Mouse (Mus musculus): Measurements from ENCODE around the gene Fam83d. TPM values are rescaled to one million over a fixed set of nuclear protein-coding genes. Genes with fewer than 3 reads are reported as not detected.
A peak's percentile ranks its signal among the peaks of the same experiment; 100 is the strongest.

The Fam83d gene
- polyA plus RNA-seq, 1 experiment from 2014 or later, result 47.5 TPM

- Histone ChIP-seq H3K4me2 (no peak overlapping the region), H3K9me3 (no peaks in the 10 kb centered on the region), H3K27me3 (no peaks in the 10 kb centered on the region), H3K4me3 (no peak overlapping the region), H3K36me3 (peaks cover 44% of the 10 kb centered on the region), H3K9ac (0 out of 2 replicates have a peak overlapping the region, but pooled peaks have one; percentile 36), H3K4me1 (peaks cover 22% of the 10 kb centered on the region), H3K27ac (peak overlapping the region; percentile 48; the same call in 1 of the 2 replicates)
- ATAC-seq (ENCODE audit: insufficient number of reproducible peaks, insufficient read depth, low FRiP score, low TSS enrichment, low read depth), result no peak
- WGBS, result 70% methylated on average over 7 of the region's 7 CpGs
These were observed 10.5 kb downstream of the Fam83d start for GRCm38 (mm10) chr2:158778349-158778748.

GRCm38 (mm10) chr2:158781126-158781525 lies 13.2 kb downstream of the Fam83d start:
- no peaks in the 10 kb centered on the region for H3K9me3 ChIP-seq
- no peak overlapping the region for H3K27ac ChIP-seq
- no peak overlapping the region for H3K4me3 ChIP-seq
- ATAC-seq (ENCODE audit: insufficient number of reproducible peaks, insufficient read depth, low FRiP score, low TSS enrichment, low read depth), result no peak
- H3K4me2 ChIP-seq, result no peak overlapping the region
- H3K36me3 ChIP-seq, result peaks cover 64% of the 10 kb centered on the region
- H3K4me1 ChIP-seq, result peaks cover 22% of the 10 kb centered on the region
- no peaks in the 10 kb centered on the region for H3K27me3 ChIP-seq
- WGBS, result 94% methylated on average over 7 of the region's 7 CpGs
- H3K9ac ChIP-seq, result no peak overlapping the region

GRCm38 (mm10) chr2:158786927-158787795 lies 19.3 kb downstream of the Fam83d start:
- H3K9ac ChIP-seq, result no peak overlapping the region
- WGBS, result 86% methylated on average over 14 of the region's 14 CpGs
- no peaks in the 10 kb centered on the region for H3K27me3 ChIP-seq
- H3K4me3 ChIP-seq, result no peak overlapping the region
- H3K36me3 ChIP-seq, result peaks cover 45% of the 10 kb centered on the region
- no peaks in the 10 kb centered on the region for H3K4me1 ChIP-seq
- no peak for ATAC-seq (ENCODE audit: insufficient number of reproducible peaks, insufficient read depth, low FRiP score, low TSS enrichment, low read depth)
- no peaks in the 10 kb centered on the region for H3K9me3 ChIP-seq
- H3K4me2 ChIP-seq, result no peak overlapping the region
- no peak overlapping the region for H3K27ac ChIP-seq

GRCm38 (mm10) chr2:158794494-158795004 lies 26.7 kb downstream of the Fam83d start, which contains the start of gene Dhx35:
Gene Dhx35, plus strand, starts transcription at chr2:158794807.
- H3K4me3 ChIP-seq, result peak within 1 kb of the TSS; percentile 80
- peak within 1 kb of the TSS; percentile 77 for H3K9ac ChIP-seq
- H3K27ac ChIP-seq, result peak within 1 kb of the TSS; percentile 83
- H3K4me2 ChIP-seq, result peak within 1 kb of the TSS; percentile 84
- WGBS, result under 1% methylated on average over 33 of the region's 33 CpGs
- H3K4me1 ChIP-seq, result peaks cover 11% of the 10 kb centered on the region
- ATAC-seq (ENCODE audit: insufficient number of reproducible peaks, insufficient read depth, low FRiP score, low TSS enrichment, low read depth), result peak; percentile 98
- peaks cover under 1% of the 10 kb centered on the region; the same call in 1 of the 2 replicates for H3K36me3 ChIP-seq
- H3K9me3 ChIP-seq, result no peaks in the 10 kb centered on the region
- H3K27me3 ChIP-seq, result no peaks in the 10 kb centered on the region

GRCm38 (mm10) chr2:158795043-158795442 lies 27.1 kb downstream of the Fam83d start:
- H3K4me1 ChIP-seq, result peaks cover 11% of the 10 kb centered on the region
- no peaks in the 10 kb centered on the region for H3K9me3 ChIP-seq
- H3K4me2 ChIP-seq, result peak overlapping the region; percentile 84
- peak overlapping the region; percentile 77 for H3K9ac ChIP-seq
- H3K27me3 ChIP-seq, result no peaks in the 10 kb centered on the region
- 10% methylated on average over 15 of the region's 15 CpGs for WGBS
- H3K36me3 ChIP-seq, result peaks cover 6% of the 10 kb centered on the region
- H3K27ac ChIP-seq, result peak overlapping the region; percentile 83
- no peak; the same call in 1 of the 2 replicates for ATAC-seq (ENCODE audit: insufficient number of reproducible peaks, insufficient read depth, low FRiP score, low TSS enrichment, low read depth)
- H3K4me3 ChIP-seq, result peak overlapping the region; percentile 80

- no peak overlapping the region for H3K4me2 ChIP-seq
- no peak overlapping the region for H3K4me3 ChIP-seq
- WGBS, result 78% methylated on average over 2 of the region's 2 CpGs
- no peaks in the 10 kb centered on the region for H3K9me3 ChIP-seq
- no peaks in the 10 kb centered on the region for H3K27me3 ChIP-seq
- H3K36me3 ChIP-seq, result peaks cover 14% of the 10 kb centered on the region
- H3K9ac ChIP-seq, result no peak overlapping the region
- H3K4me1 ChIP-seq, result peaks cover 11% of the 10 kb centered on the region
- ATAC-seq (ENCODE audit: insufficient number of reproducible peaks, insufficient read depth, low FRiP score, low TSS enrichment, low read depth), result no peak
- no peak overlapping the region for H3K27ac ChIP-seq
These were observed 28.0 kb downstream of the Fam83d start for GRCm38 (mm10) chr2:158795875-158796274.

- WGBS, result 42% methylated on average over 4 of the region's 4 CpGs
- Histone ChIP-seq H3K36me3 (peaks cover 42% of the 10 kb centered on the region), H3K4me1 (peaks cover 6% of the 10 kb centered on the region; the same call in 1 of the 2 replicates), H3K4me2 (no peak overlapping the region), H3K9ac (no peak overlapping the region), H3K27ac (peak overlapping the region; percentile 45; the same call in 1 of the 2 replicates), H3K4me3 (no peak overlapping the region), H3K9me3 (no peaks in the 10 kb centered on the region), H3K27me3 (no peaks in the 10 kb centered on the region)
- ATAC-seq (ENCODE audit: insufficient number of reproducible peaks, insufficient read depth, low FRiP score, low TSS enrichment, low read depth), result no peak
These were observed 31.4 kb downstream of the Fam83d start for GRCm38 (mm10) chr2:158799328-158799727.

- no peak overlapping the region for H3K4me3 ChIP-seq
- no peak overlapping the region for H3K9ac ChIP-seq
- no peaks in the 10 kb centered on the region for H3K9me3 ChIP-seq
- H3K4me2 ChIP-seq, result no peak overlapping the region
- H3K27me3 ChIP-seq, result no peaks in the 10 kb centered on the region
- H3K4me1 ChIP-seq, result no peaks in the 10 kb centered on the region; the same call in 1 of the 2 replicates
- 92% methylated on average over 8 of the region's 8 CpGs for WGBS
- peaks cover 48% of the 10 kb centered on the region for H3K36me3 ChIP-seq
- no peak overlapping the region for H3K27ac ChIP-seq
- no peak for ATAC-seq (ENCODE audit: insufficient number of reproducible peaks, insufficient read depth, low FRiP score, low TSS enrichment, low read depth)
These were observed 32.9 kb downstream of the Fam83d start for GRCm38 (mm10) chr2:158800788-158801187.

GRCm38 (mm10) chr2:158803575-158803974 lies 35.7 kb downstream of the Fam83d start:
- no peak overlapping the region for H3K9ac ChIP-seq
- H3K4me1 ChIP-seq, result no peaks in the 10 kb centered on the region
- no peak overlapping the region for H3K27ac ChIP-seq
- H3K27me3 ChIP-seq, result no peaks in the 10 kb centered on the region
- no peak overlapping the region for H3K4me3 ChIP-seq
- 89% methylated on average over 8 of the region's 8 CpGs for whole genome bisulfite sequencing
- peaks cover 58% of the 10 kb centered on the region for H3K36me3 ChIP-seq
- no peaks in the 10 kb centered on the region for H3K9me3 ChIP-seq
- ATAC-seq (ENCODE audit: insufficient number of reproducible peaks, insufficient read depth, low FRiP score, low TSS enrichment, low read depth), result no peak
- H3K4me2 ChIP-seq, result no peak overlapping the region

- ATAC-seq (ENCODE audit: insufficient number of reproducible peaks, insufficient read depth, low FRiP score, low TSS enrichment, low read depth), result no peak
- H3K27ac ChIP-seq, result no peak overlapping the region
These were observed 47.8 kb downstream of the Fam83d start for GRCm38 (mm10) chr2:158815686-158816085.

GRCm38 (mm10) chr2:158816239-158816638 lies 48.3 kb downstream of the Fam83d start:
- 92% methylated on average over 4 of the region's 4 CpGs for WGBS
- peaks cover 57% of the 10 kb centered on the region for H3K36me3 ChIP-seq
- H3K27me3 ChIP-seq, result no peaks in the 10 kb centered on the region

More at GRCm38 (mm10) chr2:158815686-158816085, 47.8 kb downstream of the Fam83d start:
- Histone ChIP-seq H3K4me2 (no peak overlapping the region), H3K9me3 (no peaks in the 10 kb centered on the region), H3K9ac (no peak overlapping the region), H3K4me3 (no peak overlapping the region), H3K27me3 (no peaks in the 10 kb centered on the region), H3K4me1 (no peaks in the 10 kb centered on the region), H3K36me3 (peaks cover 54% of the 10 kb centered on the region)

GRCm38 (mm10) chr2:158817708-158818107 lies 49.8 kb downstream of the Fam83d start:
- H3K27me3 ChIP-seq, result no peaks in the 10 kb centered on the region
- H3K36me3 ChIP-seq, result peaks cover 54% of the 10 kb centered on the region
- 91% methylated on average over 8 of the region's 8 CpGs for WGBS
- no peak overlapping the region for H3K9ac ChIP-seq
- no peak for ATAC-seq (ENCODE audit: insufficient number of reproducible peaks, insufficient read depth, low FRiP score, low TSS enrichment, low read depth)
- no peaks in the 10 kb centered on the region for H3K4me1 ChIP-seq
- no peaks in the 10 kb centered on the region for H3K9me3 ChIP-seq
- H3K4me2 ChIP-seq, result no peak overlapping the region
- H3K27ac ChIP-seq, result no peak overlapping the region
- no peak overlapping the region for H3K4me3 ChIP-seq

More at GRCm38 (mm10) chr2:158816239-158816638, 48.3 kb downstream of the Fam83d start:
- ATAC-seq (ENCODE audit: insufficient number of reproducible peaks, insufficient read depth, low FRiP score, low TSS enrichment, low read depth), result no peak
- H3K27ac ChIP-seq, result no peak overlapping the region
- H3K4me2 ChIP-seq, result no peak overlapping the region
- H3K4me3 ChIP-seq, result no peak overlapping the region
- H3K9ac ChIP-seq, result no peak overlapping the region
- H3K9me3 ChIP-seq, result no peaks in the 10 kb centered on the region
- no peaks in the 10 kb centered on the region for H3K4me1 ChIP-seq

All from embryonic facial prominence, embryonic 13.5 days (tissue).